Mouse (Mus musculus): ENCODE data around the gene Fli1. TPM values are rescaled to one million over a fixed set of nuclear protein-coding genes. Genes with fewer than 3 reads are reported as not detected.

The Fli1 gene
- polyA plus RNA-seq, 1 experiment from 2014 or later, result 5.5 TPM

DNA sequence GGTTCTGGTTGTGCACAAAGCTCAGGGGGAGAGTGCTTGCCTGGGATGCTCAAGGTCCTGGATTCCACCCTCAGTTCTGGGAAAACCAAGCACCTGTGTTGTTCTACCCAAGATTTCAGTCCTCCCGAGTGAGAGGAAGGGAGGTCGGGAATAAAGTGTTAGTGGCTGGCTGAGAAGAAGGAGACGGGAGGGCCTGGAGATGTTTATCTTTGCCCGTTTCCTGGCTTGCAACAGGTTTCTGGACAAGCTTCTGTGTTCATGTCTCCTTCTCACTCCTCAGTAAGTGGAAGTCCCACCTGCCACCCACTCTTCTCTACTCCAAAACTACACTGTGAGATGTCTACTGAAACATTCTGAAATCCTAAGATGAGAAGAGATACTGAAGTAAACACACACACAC lies 39.2 kb downstream of the Fli1 start:
- no peaks in the 10 kb centered on the region for H3K27me3 ChIP-seq (replicated peaks; ENCODE audit: control insufficient read depth, insufficient read depth, low read length)
- no peak overlapping the region for H3K4me3 ChIP-seq (ENCODE audit: low read depth, low read length)
- H3K9me3 ChIP-seq (replicated peaks; ENCODE audit: control insufficient read depth, low read length), result no peaks in the 10 kb centered on the region
- WGBS, result 77% methylated on average over 4 of the region's 4 CpGs
- no peak overlapping the region for H3K4me2 ChIP-seq (ENCODE audit: low read length)
- no peaks in the 10 kb centered on the region for H3K4me1 ChIP-seq (ENCODE audit: control insufficient read depth, insufficient read depth, low read length)
- DNase-seq (ENCODE audit: low spot score), result no peak
- H3K9ac ChIP-seq (ENCODE audit: low read length), result no peak overlapping the region
- no peak for ATAC-seq
- no peaks in the 10 kb centered on the region for H3K36me3 ChIP-seq (ENCODE audit: control insufficient read depth, insufficient read depth, low read length)
- H3K27ac ChIP-seq (ENCODE audit: low read depth, low read length), result no peak overlapping the region

GRCm38 (mm10) chr9:32502256-32503010 lies 40.2 kb downstream of the Fli1 start:
- Histone ChIP-seq H3K9ac (ENCODE audit: low read length) (no peak overlapping the region), H3K36me3 (ENCODE audit: control insufficient read depth, insufficient read depth, low read length) (no peaks in the 10 kb centered on the region), H3K27me3 (replicated peaks; ENCODE audit: control insufficient read depth, insufficient read depth, low read length) (no peaks in the 10 kb centered on the region), H3K9me3 (replicated peaks; ENCODE audit: control insufficient read depth, low read length) (no peaks in the 10 kb centered on the region), H3K4me3 (ENCODE audit: low read depth, low read length) (no peak overlapping the region), H3K27ac (ENCODE audit: low read depth, low read length) (no peak overlapping the region), H3K4me2 (ENCODE audit: low read length) (no peak overlapping the region), H3K4me1 (ENCODE audit: control insufficient read depth, insufficient read depth, low read length) (no peaks in the 10 kb centered on the region)
- ATAC-seq (no peak), DNase-seq (ENCODE audit: low spot score) (no peak)
- WGBS, result 83% methylated on average over 11 of the region's 11 CpGs

DNA sequence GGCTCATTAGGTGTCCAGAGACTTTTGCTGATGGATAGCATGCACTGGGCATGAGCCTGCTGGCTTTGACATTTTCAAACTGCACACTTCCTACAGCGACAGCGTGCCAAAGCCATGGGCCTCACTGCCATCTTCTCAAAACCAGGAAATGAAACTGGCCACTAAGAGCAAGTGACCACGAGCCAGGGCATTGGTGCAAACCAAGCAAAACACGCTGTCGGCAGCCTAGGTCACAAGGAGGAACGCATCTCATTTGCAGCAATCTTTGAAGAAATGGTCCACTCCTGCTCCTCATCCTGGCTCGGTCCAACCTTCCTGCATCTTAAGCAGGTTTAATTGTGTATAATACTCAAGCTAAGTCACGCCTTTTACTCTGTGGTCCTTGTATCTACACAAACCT lies 41.8 kb downstream of the Fli1 start:
- Histone ChIP-seq H3K4me3 (ENCODE audit: low read depth, low read length) (no peak overlapping the region), H3K36me3 (ENCODE audit: control insufficient read depth, insufficient read depth, low read length) (no peaks in the 10 kb centered on the region), H3K27me3 (replicated peaks; ENCODE audit: control insufficient read depth, insufficient read depth, low read length) (no peaks in the 10 kb centered on the region), H3K27ac (ENCODE audit: low read depth, low read length) (no peak overlapping the region), H3K9me3 (replicated peaks; ENCODE audit: control insufficient read depth, low read length) (no peaks in the 10 kb centered on the region), H3K9ac (ENCODE audit: low read length) (no peak overlapping the region), H3K4me1 (ENCODE audit: control insufficient read depth, insufficient read depth, low read length) (no peaks in the 10 kb centered on the region), H3K4me2 (ENCODE audit: low read length) (no peak overlapping the region)
- ATAC-seq (no peak), DNase-seq (ENCODE audit: low spot score) (no peak)
- WGBS, result 89% methylated on average over 8 of the region's 8 CpGs

- Histone ChIP-seq H3K4me1 (ENCODE audit: control insufficient read depth, insufficient read depth, low read length) (no peaks in the 10 kb centered on the region), H3K36me3 (ENCODE audit: control insufficient read depth, insufficient read depth, low read length) (no peaks in the 10 kb centered on the region), H3K27me3 (replicated peaks; ENCODE audit: control insufficient read depth, insufficient read depth, low read length) (no peaks in the 10 kb centered on the region), H3K9ac (ENCODE audit: low read length) (no peak overlapping the region), H3K27ac (ENCODE audit: low read depth, low read length) (no peak overlapping the region), H3K9me3 (replicated peaks; ENCODE audit: control insufficient read depth, low read length) (no peaks in the 10 kb centered on the region), H3K4me3 (ENCODE audit: low read depth, low read length) (no peak overlapping the region), H3K4me2 (ENCODE audit: low read length) (no peak overlapping the region)
- no peak for ATAC-seq
- no peak for DNase-seq (ENCODE audit: low spot score)
- 77% methylated on average over 5 of the region's 5 CpGs for WGBS
Measured at GRCm38 (mm10) chr9:32500063-32500462, 42.6 kb downstream of the Fli1 start.

DNA sequence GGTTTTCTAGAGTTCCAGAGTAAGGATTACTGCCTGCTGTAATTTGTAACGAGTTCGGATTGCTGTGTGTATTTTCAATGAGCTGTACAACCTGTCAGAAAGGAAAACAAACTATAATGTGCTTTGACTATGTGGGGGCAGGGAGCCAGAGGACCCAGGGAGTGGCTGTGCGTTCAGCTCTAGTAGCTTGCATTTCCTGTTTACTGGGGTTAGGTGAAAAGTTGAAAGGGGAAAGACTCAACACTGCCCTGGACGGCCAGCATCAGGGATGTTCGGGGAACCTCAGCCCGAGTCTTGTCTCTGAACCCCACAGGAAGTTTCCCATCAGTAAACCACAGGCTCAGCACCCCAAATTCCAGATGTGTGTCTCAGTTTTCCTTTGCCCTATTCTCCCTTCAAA lies 43.2 kb downstream of the Fli1 start:
- DNase-seq (ENCODE audit: low spot score) (no peak), ATAC-seq (no peak)
- Histone ChIP-seq H3K4me1 (ENCODE audit: control insufficient read depth, insufficient read depth, low read length) (no peaks in the 10 kb centered on the region), H3K27ac (ENCODE audit: low read depth, low read length) (no peak overlapping the region), H3K36me3 (ENCODE audit: control insufficient read depth, insufficient read depth, low read length) (no peaks in the 10 kb centered on the region), H3K4me2 (ENCODE audit: low read length) (no peak overlapping the region), H3K27me3 (replicated peaks; ENCODE audit: control insufficient read depth, insufficient read depth, low read length) (no peaks in the 10 kb centered on the region), H3K9ac (ENCODE audit: low read length) (no peak overlapping the region), H3K4me3 (ENCODE audit: low read depth, low read length) (no peak overlapping the region), H3K9me3 (replicated peaks; ENCODE audit: control insufficient read depth, low read length) (no peaks in the 10 kb centered on the region)
- 72% methylated on average over 6 of the region's 6 CpGs for WGBS

GRCm38 (mm10) chr9:32495643-32495997 lies 47.0 kb downstream of the Fli1 start:
- no peak overlapping the region for H3K4me3 ChIP-seq (ENCODE audit: low read depth, low read length)
- H3K4me2 ChIP-seq (ENCODE audit: low read length), result no peak overlapping the region
- no peaks in the 10 kb centered on the region for H3K27me3 ChIP-seq (replicated peaks; ENCODE audit: control insufficient read depth, insufficient read depth, low read length)
- H3K4me1 ChIP-seq (ENCODE audit: control insufficient read depth, insufficient read depth, low read length), result no peaks in the 10 kb centered on the region
- no peak overlapping the region for H3K9ac ChIP-seq (ENCODE audit: low read length)
- no peak overlapping the region for H3K27ac ChIP-seq (ENCODE audit: low read depth, low read length)
- no peaks in the 10 kb centered on the region for H3K36me3 ChIP-seq (ENCODE audit: control insufficient read depth, insufficient read depth, low read length)
- no peak for DNase-seq (ENCODE audit: low spot score)
- ATAC-seq, result no peak
- H3K9me3 ChIP-seq (replicated peaks; ENCODE audit: control insufficient read depth, low read length), result no peaks in the 10 kb centered on the region
- WGBS, result 27% methylated on average over 7 of the region's 7 CpGs

- Histone ChIP-seq H3K9ac (ENCODE audit: low read length) (no peak overlapping the region), H3K4me1 (ENCODE audit: control insufficient read depth, insufficient read depth, low read length) (no peaks in the 10 kb centered on the region), H3K9me3 (replicated peaks; ENCODE audit: control insufficient read depth, low read length) (no peaks in the 10 kb centered on the region), H3K4me3 (ENCODE audit: low read depth, low read length) (no peak overlapping the region), H3K36me3 (ENCODE audit: control insufficient read depth, insufficient read depth, low read length) (no peaks in the 10 kb centered on the region), H3K4me2 (ENCODE audit: low read length) (no peak overlapping the region), H3K27ac (ENCODE audit: low read depth, low read length) (no peak overlapping the region), H3K27me3 (replicated peaks; ENCODE audit: control insufficient read depth, insufficient read depth, low read length) (no peaks in the 10 kb centered on the region)
- ATAC-seq (no peak), DNase-seq (ENCODE audit: low spot score) (no peak)
- WGBS, result 20% methylated on average over 8 of the region's 8 CpGs
Measured at GRCm38 (mm10) chr9:32494891-32495642, 47.6 kb downstream of the Fli1 start.

DNA sequence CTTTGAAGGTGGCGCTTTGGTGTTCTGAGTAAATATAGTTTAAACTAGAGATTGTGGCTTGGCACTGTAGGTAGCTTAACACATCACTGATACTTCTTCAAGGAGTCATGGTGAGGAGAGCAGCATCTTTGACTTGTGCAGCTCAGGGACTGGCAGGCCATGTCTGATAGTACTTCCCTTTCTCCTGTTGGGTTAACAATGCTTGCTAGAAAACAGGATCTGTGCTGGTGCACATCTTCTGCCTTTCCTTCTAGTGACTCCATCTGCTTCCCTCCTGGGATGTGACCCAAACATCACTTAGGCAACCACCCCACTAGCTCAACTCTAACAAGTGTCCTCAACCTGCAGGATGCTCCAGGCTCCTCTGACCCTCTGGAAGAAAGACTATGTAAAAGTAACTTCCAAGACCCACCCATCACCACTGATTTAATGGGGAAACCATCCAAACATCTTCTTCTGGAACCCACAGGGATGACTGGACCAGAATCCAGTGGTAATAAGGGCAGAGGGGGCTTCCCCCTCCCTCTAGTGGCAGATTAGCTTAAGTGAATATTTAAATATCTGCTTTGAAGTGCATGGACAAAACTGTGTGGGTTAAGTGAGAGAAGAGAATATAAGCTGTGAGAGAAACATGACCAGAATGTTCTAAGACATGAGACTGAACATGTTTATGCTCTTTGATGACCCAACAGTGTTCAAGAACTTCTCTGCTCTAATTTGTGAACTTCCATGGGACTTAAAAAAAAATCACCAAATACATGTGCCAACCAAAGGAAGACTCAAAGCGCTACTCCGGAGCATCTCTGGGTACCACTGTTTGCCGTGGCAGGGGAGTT lies 48.9 kb downstream of the Fli1 start:
- H3K4me3 ChIP-seq (ENCODE audit: low read depth, low read length), result no peak overlapping the region
- ATAC-seq (no peak), DNase-seq (ENCODE audit: low spot score) (no peak)
- H3K36me3 ChIP-seq (ENCODE audit: control insufficient read depth, insufficient read depth, low read length), result no peaks in the 10 kb centered on the region
- 86% methylated on average over 4 of the region's 4 CpGs for WGBS
- H3K27ac ChIP-seq (ENCODE audit: low read depth, low read length), result no peak overlapping the region
- no peak overlapping the region for H3K4me2 ChIP-seq (ENCODE audit: low read length)
- no peak overlapping the region for H3K9ac ChIP-seq (ENCODE audit: low read length)
- H3K27me3 ChIP-seq (replicated peaks; ENCODE audit: control insufficient read depth, insufficient read depth, low read length), result no peaks in the 10 kb centered on the region
- no peaks in the 10 kb centered on the region for H3K9me3 ChIP-seq (replicated peaks; ENCODE audit: control insufficient read depth, low read length)
- no peaks in the 10 kb centered on the region for H3K4me1 ChIP-seq (ENCODE audit: control insufficient read depth, insufficient read depth, low read length)

Measured in forebrain, embryonic 14.5 days (tissue).